Mouse (Mus musculus) embryonic facial prominence, embryonic 11.5 days (tissue): Measurements from ENCODE around the gene Nr2f2. TPM values are rescaled to one million over a fixed set of nuclear protein-coding genes. Genes with fewer than 3 reads are reported as not detected.

Experiments used
- ATAC-seq: fragments of 200-750 bp; cut with Nextera tagmentation; replicated peaks from 2 replicates; pipeline ENCODE4 v1.8.0; 2017; ENCODE audit warnings: low read depth; ENCODE audit not compliant: insufficient number of reproducible peaks, low FRiP score, low TSS enrichment
- DNase-seq: peaks from one replicate; pipeline ENCODE4 v3.0.0-alpha.2; 2015; ENCODE audit warnings: low spot score
- H3K27ac ChIP-seq: fragments of 300-500 bp; sonication (generic); replicated peaks from 2 replicates; pipeline ENCODE4 v1.5.1; 2014; ENCODE audit warnings: mild to moderate bottlenecking, low read depth, low read length, control low read depth
- H3K27me3 ChIP-seq: fragments of 300-500 bp; sonication (generic); 2 replicates; pipeline ENCODE4 v1.6.1; 2014; ENCODE audit warnings: mild to moderate bottlenecking, low read length, moderate library complexity, mixed read lengths; ENCODE audit not compliant: control insufficient read depth, insufficient read depth
- H3K36me3 ChIP-seq: fragments of 300-500 bp; sonication (generic); replicated peaks from 2 replicates; pipeline ENCODE4 v1.6.1; 2014; ENCODE audit warnings: low read depth, mild to moderate bottlenecking, low read length, moderate library complexity, mixed read lengths; ENCODE audit not compliant: control insufficient read depth, insufficient read depth
- H3K4me1 ChIP-seq: fragments of 300-500 bp; sonication (generic); 2 replicates; pipeline ENCODE4 v1.6.1; 2014; ENCODE audit warnings: low read length, mixed read lengths; ENCODE audit not compliant: control insufficient read depth, insufficient read depth
- H3K4me2 ChIP-seq: fragments of 300-500 bp; sonication (generic); 2 replicates; pipeline ENCODE4 v1.6.1; 2014; ENCODE audit warnings: low read depth, mild to moderate bottlenecking, control low read depth, low read length, moderate library complexity
- H3K4me3 ChIP-seq: fragments of 300-500 bp; sonication (generic); 2 replicates; pipeline ENCODE4 v1.5.1; 2014; ENCODE audit warnings: low read depth, low read length, control low read depth
- H3K9ac ChIP-seq: fragments of 300-500 bp; sonication (generic); replicated peaks from 2 replicates; pipeline ENCODE4 v1.6.1; 2014; ENCODE audit warnings: mild to moderate bottlenecking, control low read depth, low read length
- H3K9me3 ChIP-seq: fragments of 300-500 bp; sonication (generic); replicated peaks from 2 replicates; pipeline ENCODE4 v1.6.1; 2016; ENCODE audit warnings: mild to moderate bottlenecking, low read length, inconsistent platforms, mixed read lengths; ENCODE audit not compliant: control insufficient read depth
- WGBS: fragments of 180-500 bp; shearing (Covaris S2); extraction: QIAGEN DNeasy Blood & Tissue Kit; methylation state at CpG from one replicate; pipeline ENCODE4 v1.1.7; 2014; 5-methylcytosine and 5-hydroxymethylcytosine counted together
- polyA plus RNA-seq: library from polyadenylated mRNA; unstranded; fragments of >200 nt; fragmentation: Nextera tagmentation; extraction: Ambion mirVana; gene quantifications from 2 replicates; pipeline ENCODE4 v1.2.1, GENCODE M21; 2014

The Nr2f2 gene
- polyA plus RNA-seq: 106 and 114 TPM in 2 replicates

DNA sequence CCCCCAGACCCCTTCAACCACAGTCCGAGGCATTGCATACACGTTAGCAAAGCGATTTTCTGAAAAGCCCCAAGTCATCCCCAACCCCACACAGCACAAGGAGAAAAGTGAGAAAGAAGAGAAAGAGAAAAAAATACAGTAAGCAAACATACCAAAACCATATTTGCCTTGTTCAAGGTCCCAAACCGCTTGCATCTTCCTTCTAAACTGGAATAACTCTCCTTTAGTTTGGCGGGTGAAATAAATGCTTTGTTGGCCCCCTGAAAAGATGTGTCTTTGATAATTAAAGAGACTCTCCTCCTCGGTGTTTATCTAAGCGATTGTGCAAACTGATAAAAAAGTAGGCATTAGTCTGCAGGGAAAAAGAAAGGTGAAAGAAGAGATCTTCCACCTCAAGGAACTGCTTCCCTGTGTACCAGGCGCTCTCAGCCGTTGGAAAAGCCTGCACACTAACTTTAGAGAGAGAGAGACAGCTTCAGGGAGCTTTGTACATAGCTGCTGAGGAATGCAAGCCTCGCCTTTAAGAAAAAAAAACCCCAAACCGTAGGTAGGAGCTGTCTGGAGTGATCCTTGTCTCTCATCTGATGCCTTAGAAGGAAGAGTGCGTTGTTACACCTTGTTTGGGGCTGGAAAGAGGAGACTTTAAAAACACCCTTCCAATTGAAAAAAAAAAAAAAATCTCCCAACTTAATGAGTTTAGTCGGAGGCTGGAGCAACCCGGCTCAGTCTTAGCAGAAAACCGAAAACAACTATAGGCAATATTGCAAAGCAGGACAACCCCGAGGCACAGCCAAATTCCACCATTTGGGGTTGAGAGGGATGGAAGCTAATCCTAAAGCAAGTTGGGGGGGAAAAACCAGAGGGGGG is at the start of gene Nr2f2:
Gene Nr2f2 (minus strand): TSS at position 795 of the 867 bp plus-strand sequence.
- Histone ChIP-seq H3K4me2 (peak within 1 kb of the TSS; percentile 41), H3K27me3 (peaks cover 11% of the 10 kb centered on the region)

DNA sequence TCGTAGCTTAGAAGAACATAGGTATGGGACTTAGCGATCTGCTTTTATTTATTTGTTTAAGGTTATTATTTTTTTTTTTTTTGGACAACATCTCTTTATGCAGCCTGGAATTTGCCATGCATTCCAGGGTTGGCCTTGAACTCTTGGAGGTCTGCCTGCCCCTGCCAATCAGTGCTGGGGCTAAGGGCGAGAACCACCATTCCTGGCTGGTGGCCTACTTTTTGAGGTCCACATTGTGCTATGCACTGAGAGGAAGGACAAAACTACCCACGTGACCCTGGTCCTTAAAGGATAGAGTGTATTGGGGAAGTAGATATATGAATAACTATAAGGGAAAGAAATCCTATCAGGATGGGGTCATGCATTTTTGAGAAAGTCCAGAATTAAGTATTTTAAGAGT is 47.9 kb upstream of the Nr2f2 start:
- Histone ChIP-seq H3K4me1 (no peaks in the 10 kb centered on the region), H3K4me3 (no peak overlapping the region), H3K4me2 (no peak overlapping the region), H3K27me3 (no peaks in the 10 kb centered on the region), H3K9ac (no peak overlapping the region), H3K36me3 (no peaks in the 10 kb centered on the region; the same call in 1 of the 2 replicates), H3K9me3 (no peaks in the 10 kb centered on the region), H3K27ac (no peak overlapping the region)
- DNase-seq (no peak), ATAC-seq (no peak)
- WGBS: 79% methylated on average over 4 of the region's 4 CpGs

More for the DNA sequence above, at the start of gene Nr2f2:
- H3K9ac ChIP-seq: peak within 1 kb of the TSS; percentile 58
- H3K4me3 ChIP-seq: peak within 1 kb of the TSS; percentile 41
- H3K36me3 ChIP-seq: no peaks in the 10 kb centered on the region
- DNase-seq: peak; percentile 64
- H3K27ac ChIP-seq: peak within 1 kb of the TSS; percentile 75
- H3K4me1 ChIP-seq: peaks cover 6% of the 10 kb centered on the region; the same call in 1 of the 2 replicates
- 0% methylated on average over 16 of the region's 16 CpGs for WGBS
- ATAC-seq: no peak
- no peaks in the 10 kb centered on the region for H3K9me3 ChIP-seq

DNA sequence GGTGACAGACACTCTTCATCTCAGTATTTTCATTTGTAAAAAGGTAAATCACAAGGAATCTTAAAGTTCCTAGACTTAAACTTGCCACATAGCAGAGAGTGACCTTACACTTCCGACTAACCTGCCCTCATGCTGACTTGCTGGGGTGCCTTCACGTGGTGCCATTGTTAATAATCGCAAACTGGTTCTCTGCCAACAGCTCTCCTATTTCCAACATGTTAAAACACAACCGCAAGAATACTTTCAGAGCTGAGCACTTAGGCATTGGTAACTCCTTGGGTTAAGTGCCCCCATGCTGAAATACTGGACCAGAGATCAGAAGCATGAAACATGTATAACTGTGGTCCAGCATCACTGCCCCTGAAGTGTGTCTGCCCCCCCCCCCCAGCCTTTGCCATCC is 47.1 kb upstream of the Nr2f2 start:
- no peaks in the 10 kb centered on the region for H3K4me1 ChIP-seq
- H3K4me2 ChIP-seq: no peak overlapping the region
- no peak overlapping the region for H3K9ac ChIP-seq
- no peaks in the 10 kb centered on the region for H3K27me3 ChIP-seq
- H3K4me3 ChIP-seq: no peak overlapping the region
- no peaks in the 10 kb centered on the region for H3K9me3 ChIP-seq
- DNase-seq (no peak), ATAC-seq (no peak)
- H3K27ac ChIP-seq: no peak overlapping the region
- WGBS: 81% methylated on average over 4 of the region's 4 CpGs
- H3K36me3 ChIP-seq: no peaks in the 10 kb centered on the region; the same call in 1 of the 2 replicates

DNA sequence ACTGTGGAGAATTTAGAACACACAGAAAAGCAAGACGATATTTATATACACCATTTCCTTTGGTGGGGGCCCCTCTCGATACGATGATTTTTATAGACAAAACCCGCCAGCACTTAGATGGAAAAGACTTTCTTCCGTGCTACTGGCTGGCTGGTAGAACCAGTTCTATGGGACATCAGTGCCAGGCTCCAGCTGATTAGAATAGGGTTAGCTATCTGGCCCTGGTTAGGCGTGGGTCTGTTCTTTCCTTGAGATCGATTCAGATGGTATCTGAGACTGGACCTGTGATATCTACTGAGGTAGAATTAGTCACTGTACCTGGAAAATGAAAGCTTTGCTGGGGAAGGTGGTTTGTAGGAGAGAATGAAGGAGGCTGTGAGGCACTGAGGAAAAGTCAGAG is 46.4 kb upstream of the Nr2f2 start:
- 90% methylated on average over 7 of the region's 7 CpGs for WGBS
- no peaks in the 10 kb centered on the region for H3K9me3 ChIP-seq
- DNase-seq: no peak
- H3K27ac ChIP-seq: no peak overlapping the region
- H3K4me3 ChIP-seq: no peak overlapping the region
- no peaks in the 10 kb centered on the region for H3K4me1 ChIP-seq
- H3K27me3 ChIP-seq: no peaks in the 10 kb centered on the region
- no peak overlapping the region for H3K9ac ChIP-seq
- no peak for ATAC-seq
- no peak overlapping the region for H3K4me2 ChIP-seq
- H3K36me3 ChIP-seq: no peaks in the 10 kb centered on the region; the same call in 1 of the 2 replicates

DNA sequence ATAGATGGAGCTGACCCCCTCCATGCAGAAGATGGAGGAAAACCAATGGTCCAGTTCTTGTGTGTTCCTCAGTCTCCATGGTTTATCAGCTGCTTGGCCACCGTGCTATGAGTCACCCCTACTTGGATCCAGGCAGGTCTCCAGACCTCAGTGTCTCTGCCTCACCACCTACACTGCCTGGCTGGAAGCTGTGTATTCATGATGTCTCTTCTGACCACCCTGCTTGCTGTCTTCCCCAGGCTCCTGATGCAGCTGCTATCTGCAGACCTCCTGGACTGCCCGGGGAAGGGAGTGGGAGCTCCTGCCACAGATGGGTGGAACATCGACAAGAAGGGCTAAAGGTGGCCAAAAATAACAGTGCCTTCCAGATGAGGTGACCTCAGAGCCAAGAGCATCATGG is 43.8 kb upstream of the Nr2f2 start:
- Histone ChIP-seq H3K4me2 (no peak overlapping the region), H3K36me3 (no peaks in the 10 kb centered on the region; the same call in 1 of the 2 replicates), H3K9me3 (no peaks in the 10 kb centered on the region), H3K27ac (no peak overlapping the region), H3K4me1 (no peaks in the 10 kb centered on the region), H3K9ac (no peak overlapping the region), H3K4me3 (no peak overlapping the region), H3K27me3 (no peaks in the 10 kb centered on the region)
- ATAC-seq (no peak), DNase-seq (no peak)
- WGBS: 88% methylated on average over 3 of the region's 3 CpGs

DNA sequence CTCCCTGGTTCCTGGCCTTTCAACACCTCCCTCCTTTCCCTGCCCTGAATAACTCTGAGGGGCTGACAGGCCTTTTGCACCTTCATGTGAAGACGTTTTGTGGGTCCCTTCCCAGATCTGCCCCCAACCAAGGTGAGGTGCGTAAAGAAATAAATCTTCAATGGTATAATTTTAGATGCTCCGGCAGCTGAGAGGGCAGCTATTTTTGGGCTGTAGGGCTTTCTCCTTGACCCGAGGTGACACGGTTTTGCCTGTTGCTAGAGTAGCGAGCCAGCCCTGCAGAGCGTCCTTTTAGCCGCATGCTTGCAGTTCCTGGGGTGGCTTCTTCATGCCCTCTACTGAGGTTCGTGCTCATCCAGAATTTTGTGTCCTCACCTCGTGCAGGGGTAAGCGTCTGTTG is 43.4 kb upstream of the Nr2f2 start:
- Histone ChIP-seq H3K27ac (no peak overlapping the region), H3K4me2 (no peak overlapping the region), H3K9me3 (no peaks in the 10 kb centered on the region), H3K27me3 (no peaks in the 10 kb centered on the region), H3K4me1 (no peaks in the 10 kb centered on the region), H3K4me3 (no peak overlapping the region), H3K36me3 (no peaks in the 10 kb centered on the region; the same call in 1 of the 2 replicates), H3K9ac (no peak overlapping the region)
- DNase-seq: no peak
- WGBS: 76% methylated on average over 11 of the region's 11 CpGs
- ATAC-seq: no peak

DNA sequence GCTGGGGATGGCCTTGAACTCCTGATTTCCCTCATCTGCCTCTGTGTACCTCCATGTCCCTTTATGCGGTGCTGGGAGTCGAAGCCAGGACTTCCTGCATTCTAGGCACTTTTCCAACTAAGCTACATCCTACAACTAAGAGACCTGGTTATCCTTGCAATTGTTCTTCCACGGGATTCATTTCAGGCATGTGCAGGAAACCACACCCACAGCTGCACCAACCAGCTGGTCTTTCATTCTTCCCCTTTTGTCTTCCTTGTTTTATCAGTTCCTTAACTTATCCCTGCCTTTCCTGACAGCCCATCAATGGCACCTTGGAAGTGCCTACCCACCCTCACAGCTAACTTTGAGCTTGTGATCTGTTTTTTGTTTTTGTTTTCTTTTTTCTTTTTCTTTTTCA is 42.3 kb upstream of the Nr2f2 start:
- H3K4me2 ChIP-seq: no peak overlapping the region
- H3K27me3 ChIP-seq: no peaks in the 10 kb centered on the region
- no peaks in the 10 kb centered on the region for H3K9me3 ChIP-seq
- H3K4me1 ChIP-seq: no peaks in the 10 kb centered on the region
- no peak for DNase-seq
- WGBS: 79% methylated on average over 3 of the region's 3 CpGs
- H3K4me3 ChIP-seq: no peak overlapping the region
- no peak overlapping the region for H3K9ac ChIP-seq
- no peak for ATAC-seq
- no peak overlapping the region for H3K27ac ChIP-seq
- H3K36me3 ChIP-seq: no peaks in the 10 kb centered on the region; the same call in 1 of the 2 replicates

DNA sequence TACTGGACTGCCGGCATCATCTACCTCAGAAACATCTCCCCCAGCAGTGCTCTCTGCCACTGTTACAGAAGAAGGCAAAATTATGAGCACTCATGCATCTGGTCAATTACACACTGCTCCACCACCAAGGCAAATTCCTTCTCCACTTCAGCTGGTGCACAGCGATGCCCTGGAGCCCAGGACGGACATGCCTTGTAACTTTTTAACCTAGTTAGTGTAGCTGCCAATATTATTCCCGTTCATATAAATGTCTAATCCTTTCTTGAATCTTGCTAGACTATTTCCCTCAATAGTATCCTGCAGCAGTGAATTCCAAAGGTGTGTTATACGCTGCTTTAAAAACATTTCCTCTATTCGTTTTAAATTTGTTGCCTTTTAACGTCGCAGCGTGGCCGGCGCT is 40.6 kb upstream of the Nr2f2 start:
- Histone ChIP-seq H3K27me3 (no peaks in the 10 kb centered on the region), H3K27ac (no peak overlapping the region), H3K9ac (no peak overlapping the region), H3K4me2 (no peak overlapping the region), H3K4me1 (no peaks in the 10 kb centered on the region), H3K4me3 (no peak overlapping the region), H3K36me3 (no peaks in the 10 kb centered on the region; the same call in 1 of the 2 replicates), H3K9me3 (no peaks in the 10 kb centered on the region)
- ATAC-seq: no peak
- 88% methylated on average over 11 of the region's 11 CpGs for WGBS
- no peak for DNase-seq
